Mouse (Mus musculus) embryonic facial prominence, embryonic 12.5 days (tissue): ENCODE results near the gene Dab2ip. TPM values are rescaled to one million over a fixed set of nuclear protein-coding genes. Genes with fewer than 3 reads are reported as not detected.

ENCODE experiments used
- ATAC-seq: fragments of 200-750 bp; cut with Nextera tagmentation; 2 replicates; pipeline ENCODE4 v1.8.0; 2017; ENCODE audit not compliant: insufficient number of reproducible peaks, insufficient read depth, low FRiP score, low TSS enrichment
- H3K27ac ChIP-seq: fragments of 300-500 bp; sonication (generic); 2 replicates; pipeline ENCODE4 v1.5.1; 2016; ENCODE audit warnings: mild to moderate bottlenecking
- H3K27me3 ChIP-seq: fragments of 300-500 bp; sonication (generic); 2 replicates; pipeline ENCODE4 v1.6.1; 2016; ENCODE audit warnings: mild to moderate bottlenecking, moderate library complexity
- H3K36me3 ChIP-seq: fragments of 300-500 bp; sonication (generic); 2 replicates; pipeline ENCODE4 v1.6.1; 2016; ENCODE audit warnings: mild to moderate bottlenecking
- H3K4me1 ChIP-seq: fragments of 300-500 bp; sonication (generic); 2 replicates; pipeline ENCODE4 v1.6.1; 2016
- H3K4me2 ChIP-seq: fragments of 300-500 bp; sonication (generic); replicated peaks from 2 replicates; pipeline ENCODE4 v1.6.1; 2016; ENCODE audit warnings: mild to moderate bottlenecking, moderate library complexity
- H3K4me3 ChIP-seq: fragments of 300-500 bp; sonication (generic); 2 replicates; pipeline ENCODE4 v1.5.1; 2016; ENCODE audit warnings: mild to moderate bottlenecking
- H3K9ac ChIP-seq: fragments of 300-500 bp; sonication (generic); 2 replicates; pipeline ENCODE4 v1.6.1; 2016; ENCODE audit warnings: mild to moderate bottlenecking, moderate library complexity
- H3K9me3 ChIP-seq: fragments of 300-500 bp; sonication (generic); 2 replicates; pipeline ENCODE4 v1.6.1; 2016; ENCODE audit warnings: mild to moderate bottlenecking, moderate library complexity
- WGBS: fragments of 180-500 bp; shearing (Covaris S2); methylation state at CpG from one replicate; pipeline ENCODE4 v1.1.7; 2016; 5-methylcytosine and 5-hydroxymethylcytosine counted together
- polyA plus RNA-seq: library from polyadenylated mRNA; unstranded; fragments of >200 nt; fragmentation: Nextera tagmentation; extraction: Ambion mirVana; gene quantifications from 2 replicates; pipeline ENCODE4 v1.2.1, GENCODE M21; 2016

The Dab2ip gene
- polyA plus RNA-seq, 1 experiment from 2014 or later: 61.0 TPM

DNA sequence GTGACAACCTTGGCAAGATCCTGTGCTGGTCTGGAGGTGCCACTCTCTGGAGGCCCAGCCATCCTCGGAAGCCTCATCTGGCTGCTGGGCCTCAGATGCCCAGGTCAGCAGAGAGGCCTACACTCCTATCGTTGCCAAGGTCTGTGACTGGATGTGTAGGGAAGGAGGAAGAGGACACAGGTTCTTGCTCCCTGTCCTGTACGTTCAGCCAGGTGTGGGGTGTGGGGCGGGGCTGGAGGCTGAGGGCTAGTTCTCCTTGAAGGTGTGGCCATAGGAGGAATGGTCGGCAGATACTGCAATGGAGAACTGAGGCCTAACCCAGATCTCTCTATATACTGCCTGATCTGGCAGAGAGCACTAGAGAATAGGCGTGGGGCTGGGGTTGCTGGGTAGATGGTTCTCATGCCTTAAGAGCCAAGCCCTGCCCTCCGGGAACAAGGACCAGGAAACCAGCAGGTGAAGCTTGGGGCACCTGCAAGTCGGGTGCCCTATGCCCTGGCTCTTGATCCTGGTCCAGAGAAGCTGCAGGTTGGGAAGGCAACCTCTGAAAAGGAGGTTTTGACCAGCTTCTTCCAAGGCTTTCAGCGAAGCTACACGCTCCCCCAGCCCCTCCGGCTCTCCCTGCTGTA lies 134.3 kb downstream of the Dab2ip start:
- Histone ChIP-seq H3K27me3 (no peaks in the 10 kb centered on the region), H3K4me2 (no peak overlapping the region), H3K4me1 (peaks cover 82% of the 10 kb centered on the region), H3K36me3 (no peaks in the 10 kb centered on the region), H3K4me3 (no peak overlapping the region), H3K27ac (no peak overlapping the region), H3K9ac (no peak overlapping the region), H3K9me3 (no peaks in the 10 kb centered on the region)
- WGBS: 83% methylated on average over 11 of the region's 11 CpGs
- ATAC-seq: no peak

DNA sequence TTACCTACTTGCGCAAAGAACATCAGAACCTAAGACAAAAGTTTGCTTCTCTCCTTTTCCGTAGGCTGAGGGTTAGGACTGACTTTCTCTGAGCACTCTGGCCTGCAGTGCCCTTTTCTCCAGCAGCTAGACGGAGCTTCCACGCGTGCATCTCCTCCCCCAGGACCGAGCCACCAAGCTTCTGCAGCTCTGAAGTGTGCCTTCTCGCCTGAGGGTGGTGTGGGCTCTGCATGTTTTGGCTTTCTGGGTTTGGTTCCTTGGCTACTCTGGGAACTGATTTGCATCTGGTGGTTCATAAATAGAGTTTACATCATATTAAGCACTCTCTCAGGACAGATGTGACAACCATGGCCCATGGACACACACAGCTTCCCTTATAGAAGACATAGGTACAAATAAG lies 135.0 kb downstream of the Dab2ip start:
- no peak overlapping the region for H3K4me3 ChIP-seq
- peaks cover 85% of the 10 kb centered on the region for H3K4me1 ChIP-seq
- H3K9ac ChIP-seq: no peak overlapping the region
- ATAC-seq: no peak
- no peak overlapping the region for H3K4me2 ChIP-seq
- no peaks in the 10 kb centered on the region for H3K9me3 ChIP-seq
- WGBS: 85% methylated on average over 7 of the region's 7 CpGs
- no peaks in the 10 kb centered on the region for H3K36me3 ChIP-seq
- no peak overlapping the region for H3K27ac ChIP-seq
- no peaks in the 10 kb centered on the region for H3K27me3 ChIP-seq

DNA sequence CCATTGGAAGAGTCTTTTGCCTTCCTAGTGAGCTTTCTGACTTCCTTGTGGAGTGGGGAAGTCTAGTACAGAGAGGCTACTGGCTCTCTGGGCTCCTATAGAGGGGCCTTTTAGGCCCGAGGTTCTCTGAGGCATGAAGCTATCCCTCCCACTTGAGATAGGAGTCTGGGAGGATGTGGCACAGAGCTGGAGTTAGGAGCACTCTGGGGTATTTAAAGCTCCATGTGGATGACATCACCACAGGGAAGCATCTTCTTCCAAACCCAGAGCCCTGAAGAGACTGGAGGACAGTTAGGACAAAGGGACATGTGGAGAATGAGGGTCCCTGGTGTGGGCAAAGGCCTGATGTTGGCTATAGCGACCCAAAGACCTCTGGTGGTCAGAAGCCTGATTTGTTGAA lies 136.0 kb downstream of the Dab2ip start:
- H3K27ac ChIP-seq: no peak overlapping the region
- no peak overlapping the region for H3K4me2 ChIP-seq
- H3K9ac ChIP-seq: no peak overlapping the region
- WGBS: 64% methylated on average over 2 of the region's 2 CpGs
- H3K4me1 ChIP-seq: peaks cover 86% of the 10 kb centered on the region
- no peak overlapping the region for H3K4me3 ChIP-seq
- H3K27me3 ChIP-seq: no peaks in the 10 kb centered on the region
- no peaks in the 10 kb centered on the region for H3K36me3 ChIP-seq
- H3K9me3 ChIP-seq: no peaks in the 10 kb centered on the region
- ATAC-seq: no peak

DNA sequence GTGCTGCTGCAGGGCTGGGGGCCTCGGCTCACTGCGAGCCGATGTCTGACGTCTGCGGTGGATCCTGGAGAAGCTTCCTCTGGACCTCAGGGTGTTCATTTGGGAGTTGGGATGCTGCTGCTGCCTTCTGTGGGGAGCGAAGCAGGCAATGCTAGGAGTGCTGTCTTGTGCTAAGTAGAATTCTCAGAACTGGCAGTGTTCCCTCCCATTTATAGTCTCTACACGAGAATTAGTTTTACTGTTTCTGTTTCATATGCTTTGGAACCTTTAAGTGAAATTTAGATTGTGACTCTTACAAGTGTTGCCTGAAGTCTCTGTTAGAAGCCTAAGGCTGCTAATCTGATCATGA lies 138.1 kb downstream of the Dab2ip start:
- no peak for ATAC-seq
- Histone ChIP-seq H3K36me3 (no peaks in the 10 kb centered on the region), H3K4me3 (no peak overlapping the region; the same call in 1 of the 2 replicates), H3K9me3 (no peaks in the 10 kb centered on the region), H3K27ac (peak overlapping the region; percentile 93), H3K9ac (0 out of 2 replicates have a peak overlapping the region, but pooled peaks have one; percentile 15), H3K4me1 (peaks cover 86% of the 10 kb centered on the region), H3K4me2 (peak overlapping the region; percentile 41), H3K27me3 (no peaks in the 10 kb centered on the region)
- WGBS: 53% methylated on average over 7 of the region's 7 CpGs

DNA sequence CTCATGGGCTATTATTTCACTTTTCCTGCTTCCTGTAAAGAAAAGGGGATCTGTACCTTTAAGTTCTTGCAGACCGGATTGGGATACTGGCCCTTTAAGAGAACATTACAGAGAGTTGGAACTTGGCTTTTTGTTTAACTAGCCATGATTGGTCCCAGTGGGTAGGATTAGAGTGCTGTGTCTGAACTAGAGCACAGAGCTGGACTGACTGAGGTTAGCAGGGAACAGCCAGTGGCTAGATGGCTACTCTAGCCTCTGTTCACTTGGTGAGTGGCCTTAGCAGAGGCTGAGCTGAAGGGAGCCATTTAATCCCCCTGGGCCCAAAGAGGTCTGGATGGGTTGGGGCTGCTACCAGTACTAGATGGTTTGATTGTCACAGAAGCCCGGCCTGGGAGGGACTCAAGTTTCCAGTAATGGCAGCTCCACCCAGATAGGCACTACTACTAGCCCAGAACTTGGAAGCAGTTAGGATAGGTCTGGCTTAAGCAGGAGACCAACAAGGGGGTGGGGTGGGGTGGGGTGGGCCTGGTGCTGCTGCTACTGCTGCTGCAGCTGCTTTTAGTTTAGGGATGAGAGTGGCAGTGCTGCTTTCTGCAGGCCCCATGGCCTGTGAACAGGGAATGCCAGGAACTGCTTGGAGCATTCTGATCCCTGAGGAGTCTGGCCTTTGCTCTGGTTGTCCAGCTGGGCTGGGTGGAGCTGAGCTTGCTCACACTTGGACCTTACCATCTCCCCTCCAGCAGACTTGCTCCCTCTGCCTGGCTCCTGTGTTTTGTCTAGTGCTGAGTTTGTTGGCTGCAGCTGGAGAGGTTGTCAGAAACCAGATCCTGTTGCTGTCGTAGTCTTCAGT lies 138.7 kb downstream of the Dab2ip start:
- Histone ChIP-seq H3K9ac (peak overlapping the region; percentile 20), H3K27me3 (no peaks in the 10 kb centered on the region), H3K36me3 (no peaks in the 10 kb centered on the region), H3K9me3 (no peaks in the 10 kb centered on the region), H3K4me1 (peaks cover 83% of the 10 kb centered on the region), H3K4me2 (peak overlapping the region; percentile 41), H3K4me3 (peak overlapping the region; percentile 12), H3K27ac (peak overlapping the region; percentile 93)
- 7% methylated on average over 3 of the region's 3 CpGs for WGBS
- ATAC-seq: peak; percentile 64; the same call in 1 of the 2 replicates

DNA sequence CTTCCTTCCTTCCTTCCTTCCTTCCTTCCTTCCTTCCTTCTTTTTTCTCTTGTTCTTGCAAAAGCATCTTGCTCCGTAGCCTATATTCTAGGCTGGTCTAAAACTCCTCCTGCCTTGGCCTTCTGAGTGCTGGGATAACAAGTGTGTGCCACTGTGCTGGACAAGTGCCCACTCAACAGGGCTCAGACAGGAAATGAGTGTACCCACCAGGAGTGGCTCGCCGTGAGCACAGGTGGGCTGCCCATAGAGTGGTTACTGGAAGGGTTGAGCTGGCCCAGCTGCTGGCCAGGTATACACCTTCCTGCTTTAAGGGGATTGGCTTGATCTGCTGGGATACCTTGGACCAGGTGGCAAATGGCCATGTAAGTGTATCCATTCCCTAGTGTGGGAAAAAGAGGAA lies 139.7 kb downstream of the Dab2ip start:
- no peak overlapping the region for H3K4me3 ChIP-seq
- peak overlapping the region; percentile 93 for H3K27ac ChIP-seq
- H3K4me1 ChIP-seq: peaks cover 81% of the 10 kb centered on the region
- no peak overlapping the region for H3K9ac ChIP-seq
- no peaks in the 10 kb centered on the region for H3K27me3 ChIP-seq
- no peaks in the 10 kb centered on the region for H3K36me3 ChIP-seq
- no peak for ATAC-seq
- 90% methylated on average over 3 of the region's 3 CpGs for WGBS
- H3K4me2 ChIP-seq: no peak overlapping the region
- no peaks in the 10 kb centered on the region for H3K9me3 ChIP-seq

DNA sequence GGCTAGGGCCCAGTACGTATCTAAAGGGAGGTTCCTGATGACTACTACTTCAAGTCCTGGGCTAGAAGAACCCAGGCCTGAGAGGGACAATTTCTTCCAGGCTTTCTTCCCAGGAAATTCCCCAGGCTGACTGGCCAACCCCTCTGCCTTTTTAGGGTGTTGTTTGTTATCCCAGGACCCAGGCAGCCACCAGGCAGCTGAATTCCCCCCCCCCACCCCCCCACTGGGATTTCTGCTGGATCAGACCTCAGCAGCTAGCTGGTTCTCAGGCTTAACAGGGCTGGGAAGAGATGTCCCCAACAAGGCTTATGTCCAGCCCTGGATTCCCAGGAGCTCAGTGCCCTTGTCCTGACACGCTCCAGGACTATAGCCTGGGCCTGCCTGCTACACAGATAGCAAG lies 142.9 kb downstream of the Dab2ip start:
- no peak overlapping the region for H3K4me3 ChIP-seq
- no peak overlapping the region for H3K9ac ChIP-seq
- H3K4me1 ChIP-seq: peaks cover 55% of the 10 kb centered on the region
- H3K27me3 ChIP-seq: no peaks in the 10 kb centered on the region
- WGBS: 82% methylated on average over 2 of the region's 2 CpGs
- H3K36me3 ChIP-seq: 0 out of 2 replicates have a peak, but pooled peaks cover 4% of the 10 kb centered on the region
- ATAC-seq: no peak
- no peak overlapping the region for H3K27ac ChIP-seq
- H3K9me3 ChIP-seq: no peaks in the 10 kb centered on the region
- no peak overlapping the region for H3K4me2 ChIP-seq

DNA sequence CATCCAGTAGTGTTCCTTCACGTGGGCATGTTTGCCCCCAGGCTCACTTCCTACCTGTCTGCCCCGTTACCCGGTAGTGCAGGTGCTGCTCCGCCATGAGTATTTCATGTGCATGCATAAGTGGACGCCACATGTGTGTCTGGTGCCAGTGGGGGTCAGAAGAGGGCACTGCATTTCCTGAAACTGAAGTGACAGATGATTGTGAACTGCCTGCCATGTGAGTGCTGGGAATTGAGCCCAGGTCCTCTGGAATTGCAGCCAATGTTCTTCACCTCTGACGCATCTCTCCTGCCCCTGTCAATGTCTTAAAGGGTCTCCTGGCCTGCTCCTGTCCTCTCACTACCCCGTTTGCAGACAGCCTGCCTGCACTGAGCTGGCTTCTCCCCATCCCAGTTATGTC lies 143.9 kb downstream of the Dab2ip start:
- H3K4me3 ChIP-seq: no peak overlapping the region
- 71% methylated on average over 7 of the region's 7 CpGs for WGBS
- H3K27ac ChIP-seq: peak overlapping the region; percentile 61
- peaks cover 45% of the 10 kb centered on the region for H3K4me1 ChIP-seq
- no peak for ATAC-seq
- H3K36me3 ChIP-seq: peaks cover 4% of the 10 kb centered on the region; the same call in 1 of the 2 replicates
- H3K9ac ChIP-seq: no peak overlapping the region
- no peak overlapping the region for H3K4me2 ChIP-seq
- no peaks in the 10 kb centered on the region for H3K9me3 ChIP-seq
- no peaks in the 10 kb centered on the region for H3K27me3 ChIP-seq

DNA sequence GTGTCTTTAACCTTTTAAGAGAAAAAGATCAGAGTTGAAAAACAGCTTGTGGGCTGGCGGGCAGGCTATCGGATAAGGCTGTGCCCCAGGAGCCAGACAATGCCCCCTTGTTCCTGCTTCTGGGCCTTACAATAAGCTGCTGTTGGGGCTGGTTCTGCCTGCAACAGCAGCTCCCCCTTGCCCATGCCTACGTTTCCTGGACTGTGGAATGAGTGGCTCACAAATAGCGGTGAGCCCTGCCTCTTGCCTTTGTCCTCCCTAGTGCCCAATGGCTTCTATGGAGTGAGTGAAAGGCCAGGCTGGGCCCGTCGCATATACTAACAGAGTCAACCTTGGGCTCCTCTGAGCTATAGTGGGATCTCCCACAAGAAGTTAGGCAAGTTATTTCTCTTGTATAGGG lies 144.5 kb downstream of the Dab2ip start:
- Histone ChIP-seq H3K9me3 (no peaks in the 10 kb centered on the region), H3K9ac (no peak overlapping the region), H3K4me2 (no peak overlapping the region), H3K4me3 (no peak overlapping the region), H3K4me1 (peaks cover 39% of the 10 kb centered on the region), H3K27ac (peak overlapping the region; percentile 74), H3K36me3 (peaks cover 4% of the 10 kb centered on the region; the same call in 1 of the 2 replicates), H3K27me3 (no peaks in the 10 kb centered on the region)
- ATAC-seq: no peak
- 34% methylated on average over 6 of the region's 6 CpGs for WGBS

DNA sequence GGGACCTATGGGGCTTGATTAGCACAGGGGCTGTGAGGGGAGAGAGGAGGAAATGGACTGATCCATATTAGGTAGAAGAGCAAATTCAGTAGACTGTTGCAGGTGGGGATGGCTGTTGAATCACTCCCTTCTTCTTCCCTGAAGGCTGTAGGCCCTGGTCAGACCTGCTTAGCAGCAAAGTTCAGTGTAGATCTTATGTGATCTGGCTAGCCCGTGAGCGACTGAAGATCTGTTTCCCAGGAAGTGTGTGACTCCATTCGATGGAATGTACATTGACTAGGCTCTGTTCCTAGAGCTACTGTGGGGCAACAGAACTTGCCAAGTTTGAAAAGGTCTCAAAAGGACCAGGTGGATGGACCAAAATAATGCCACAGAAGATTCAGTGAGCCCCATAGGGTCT lies 145.2 kb downstream of the Dab2ip start:
- Histone ChIP-seq H3K36me3 (peaks cover 4% of the 10 kb centered on the region; the same call in 1 of the 2 replicates), H3K27me3 (no peaks in the 10 kb centered on the region), H3K4me1 (peaks cover 34% of the 10 kb centered on the region), H3K4me3 (no peak overlapping the region), H3K9me3 (no peaks in the 10 kb centered on the region), H3K4me2 (no peak overlapping the region), H3K27ac (peak overlapping the region; percentile 74), H3K9ac (no peak overlapping the region)
- WGBS: 92% methylated on average over 3 of the region's 3 CpGs
- ATAC-seq: no peak

DNA sequence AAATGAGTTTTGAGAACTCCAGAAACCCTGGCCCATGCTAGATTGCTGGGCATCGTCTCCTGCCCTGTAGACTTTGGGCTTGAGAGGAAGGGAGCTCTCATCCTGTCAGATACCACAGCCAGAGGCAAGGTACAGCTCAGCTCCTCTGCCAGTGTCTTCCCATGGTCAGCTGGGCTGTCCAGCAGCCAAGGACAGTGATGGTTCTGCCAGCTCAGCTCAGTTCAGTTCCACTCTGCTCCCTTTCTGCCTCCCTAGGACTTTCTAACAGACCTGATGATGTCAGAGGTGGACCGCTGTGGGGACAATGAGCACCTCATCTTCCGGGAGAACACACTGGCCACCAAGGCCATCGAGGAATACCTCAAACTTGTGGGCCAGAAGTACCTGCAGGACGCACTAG lies 154.5 kb downstream of the Dab2ip start:
- H3K4me2 ChIP-seq: no peak overlapping the region
- H3K4me3 ChIP-seq: no peak overlapping the region
- H3K9ac ChIP-seq: no peak overlapping the region
- WGBS: 93% methylated on average over 5 of the region's 5 CpGs
- no peaks in the 10 kb centered on the region for H3K27me3 ChIP-seq
- no peak for ATAC-seq
- 0 out of 2 replicates have a peak, but pooled peaks cover 8% of the 10 kb centered on the region for H3K4me1 ChIP-seq
- no peaks in the 10 kb centered on the region for H3K9me3 ChIP-seq
- H3K36me3 ChIP-seq: peaks cover 88% of the 10 kb centered on the region
- H3K27ac ChIP-seq: no peak overlapping the region

DNA sequence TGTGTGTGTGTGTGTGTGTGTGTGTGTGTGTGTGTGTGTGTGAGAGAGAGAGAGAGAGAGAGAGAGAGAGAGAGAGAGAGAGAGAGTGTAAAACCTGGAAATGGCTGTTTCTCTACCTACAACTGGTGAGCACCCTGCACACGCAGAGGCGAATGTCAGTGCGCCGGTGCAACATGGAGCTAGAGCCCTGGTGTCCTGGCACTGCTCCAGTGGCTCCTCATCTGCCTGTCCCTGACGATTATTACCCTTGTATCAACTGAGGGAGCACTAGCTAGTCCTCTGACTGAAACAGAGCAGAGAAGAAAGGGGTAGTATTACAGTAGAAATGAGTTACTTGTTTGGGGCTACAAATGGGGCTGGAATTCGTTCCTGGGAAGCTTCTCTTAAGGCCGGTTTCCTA lies 155.4 kb downstream of the Dab2ip start:
- Histone ChIP-seq H3K27ac (no peak overlapping the region), H3K27me3 (no peaks in the 10 kb centered on the region), H3K9me3 (no peaks in the 10 kb centered on the region), H3K4me2 (no peak overlapping the region), H3K4me3 (no peak overlapping the region), H3K4me1 (0 out of 2 replicates have a peak, but pooled peaks cover 8% of the 10 kb centered on the region), H3K9ac (no peak overlapping the region), H3K36me3 (peaks cover 96% of the 10 kb centered on the region)
- WGBS: 91% methylated on average over 7 of the region's 7 CpGs
- ATAC-seq: no peak
